Mouse (Mus musculus) thymus, postnatal 25 days (tissue): ENCODE data around the gene Adck2.

Experiments used
- DNase-seq: peaks from one replicate; pipeline ENCODE4 v3.0.0; 2022

Adck2 gene

DNA sequence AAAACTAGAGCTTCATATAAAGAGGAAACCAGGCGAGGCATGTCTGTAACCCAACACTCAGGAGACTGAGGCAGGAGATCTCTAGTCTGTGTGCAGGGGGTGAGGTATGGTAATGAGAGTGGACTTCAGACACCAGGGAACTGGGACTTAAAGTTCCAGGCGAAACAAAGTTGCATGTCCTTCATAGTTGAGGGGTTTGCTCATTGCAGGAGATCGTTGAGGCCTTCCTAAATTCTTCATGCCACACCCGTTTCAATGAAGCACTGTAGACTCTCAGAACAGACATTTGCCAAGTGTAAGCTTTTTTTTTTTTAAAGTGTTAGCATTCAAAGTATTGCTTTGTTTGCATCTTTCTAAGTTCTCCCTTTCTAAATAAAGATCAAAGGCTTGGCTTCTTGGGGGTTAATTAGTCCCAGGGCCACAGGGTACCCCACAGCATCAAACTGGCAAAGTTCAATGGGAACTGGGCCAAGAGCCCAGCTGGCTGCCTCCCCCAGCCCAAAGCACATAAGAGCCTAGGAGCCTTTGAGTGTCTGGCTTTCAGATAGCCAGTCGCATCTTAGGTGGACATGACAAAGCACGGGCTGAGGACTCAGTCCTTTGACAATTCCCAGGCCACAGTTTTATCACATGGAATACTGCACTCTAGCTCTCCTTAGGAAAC, 14.3 kb upstream of the Adck2 start:
- no peak for DNase-seq

DNA sequence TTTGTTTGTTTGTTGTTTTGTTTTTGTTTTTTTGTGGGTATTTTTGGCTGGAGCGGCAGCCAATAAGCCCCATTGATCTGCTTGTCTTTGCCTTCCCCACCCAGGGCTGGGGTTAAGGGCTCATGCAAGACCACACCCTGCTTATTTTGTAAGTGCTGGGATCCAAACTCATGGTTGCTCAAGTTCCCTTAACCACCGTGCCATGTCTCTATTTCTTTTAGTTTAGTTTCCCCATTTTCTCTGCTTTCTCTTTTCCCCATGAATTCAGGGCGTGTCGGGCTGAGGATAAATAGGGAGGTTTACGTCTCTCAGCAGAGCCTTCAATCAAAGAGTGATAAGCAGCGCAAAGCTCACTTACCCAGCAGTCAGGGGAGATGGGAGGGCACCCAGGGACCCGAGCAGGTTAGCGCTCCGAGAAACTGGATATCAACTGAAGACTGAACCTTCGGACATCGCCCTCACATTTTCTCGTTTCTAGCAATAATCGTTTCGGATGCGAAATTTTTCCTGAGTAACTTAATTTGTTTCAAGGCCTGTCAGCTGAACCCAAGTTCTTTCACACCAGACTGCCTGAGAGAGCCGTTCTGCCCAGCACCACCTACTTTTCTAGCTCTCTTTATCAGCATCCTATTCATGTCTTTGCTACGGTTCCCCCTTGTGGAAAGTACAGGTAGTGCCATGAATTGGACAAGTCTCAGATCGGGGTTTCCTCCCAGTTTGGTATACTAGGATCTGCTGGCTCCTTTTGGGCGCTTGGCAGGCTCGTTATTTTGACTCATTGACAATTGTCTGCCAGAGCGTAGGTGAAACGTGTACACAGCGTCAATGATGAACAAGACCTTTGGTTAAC, 11.3 kb upstream of the Adck2 start:
- DNase-seq, result peak; percentile 75

DNA sequence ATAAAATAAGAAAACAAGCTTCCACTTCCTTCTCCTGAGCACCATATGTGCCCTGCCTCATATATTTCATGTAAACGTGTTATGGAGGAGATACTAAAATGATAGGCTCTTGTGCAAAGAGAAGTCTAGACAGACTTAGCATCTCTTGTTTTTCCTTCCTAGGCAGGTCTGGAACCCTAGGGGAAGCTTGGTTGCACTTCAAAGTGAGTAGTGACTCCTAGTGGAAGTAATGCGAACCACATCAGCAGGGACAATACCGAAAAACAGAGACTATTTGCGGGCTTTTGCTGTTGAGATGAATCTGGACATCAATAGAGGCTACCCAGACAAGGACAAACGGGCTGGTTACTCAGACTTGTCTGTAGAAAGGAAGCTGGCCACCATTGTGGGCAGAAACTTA, 6.1 kb upstream of the Adck2 start:
- DNase-seq, result peak; percentile 19

DNA sequence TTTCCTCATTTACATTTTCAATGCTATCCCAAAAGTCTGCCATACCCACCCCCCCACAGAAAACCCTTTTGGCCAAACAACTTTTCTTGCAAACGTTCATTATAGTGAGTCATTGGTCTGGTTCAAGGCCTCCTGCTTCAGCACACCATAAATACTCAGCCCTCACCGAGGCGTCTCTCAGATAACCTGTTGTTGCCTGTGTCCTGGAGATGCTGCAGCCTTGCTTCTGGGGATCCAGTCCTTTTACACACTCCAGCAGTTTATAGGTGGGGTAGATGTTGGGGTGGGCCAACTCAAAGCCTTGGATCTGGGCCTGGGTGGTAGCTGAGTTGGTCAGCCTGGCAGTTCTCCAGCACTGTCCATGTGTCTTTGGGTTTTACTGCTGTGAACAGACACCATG, 3.2 kb upstream of the Adck2 start:
- no peak for DNase-seq

DNA sequence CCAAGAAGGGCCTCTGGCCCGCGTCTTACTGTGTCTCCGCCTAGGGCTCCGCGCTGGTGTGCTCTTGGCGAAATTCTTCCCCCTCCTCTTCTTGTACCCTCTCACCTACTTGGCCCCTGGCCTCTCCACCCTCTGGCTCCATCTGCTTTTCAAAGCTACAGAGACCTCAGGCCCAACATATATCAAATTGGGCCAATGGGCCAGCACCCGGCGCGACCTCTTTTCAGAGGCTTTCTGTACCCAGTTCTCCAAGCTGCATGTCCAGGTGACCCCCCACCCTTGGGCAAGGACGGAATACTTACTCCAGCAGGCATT, 839 bp downstream of the Adck2 start:
- peak; percentile 6 for DNase-seq

DNA sequence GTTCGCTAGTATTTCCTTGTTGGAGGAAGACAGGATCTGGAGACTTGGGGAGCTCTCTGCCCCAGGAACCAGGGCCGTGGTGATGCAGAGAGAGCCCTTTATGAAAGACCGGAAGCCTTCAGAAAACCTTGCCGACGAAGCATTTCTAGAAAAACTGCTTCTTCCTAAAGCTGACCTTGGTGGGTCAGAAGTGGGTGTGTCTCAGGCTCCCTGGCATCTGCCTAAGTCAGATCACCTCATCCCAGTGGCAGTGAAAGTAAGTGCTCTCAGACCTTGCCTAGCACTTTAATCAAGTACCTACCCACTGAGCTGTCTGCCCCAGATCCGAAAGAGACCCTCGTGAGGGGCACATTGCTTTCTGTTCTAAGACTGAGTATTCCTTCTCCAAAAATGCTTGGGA, 1.3 kb downstream of the Adck2 start:
- DNase-seq, result no peak

DNA sequence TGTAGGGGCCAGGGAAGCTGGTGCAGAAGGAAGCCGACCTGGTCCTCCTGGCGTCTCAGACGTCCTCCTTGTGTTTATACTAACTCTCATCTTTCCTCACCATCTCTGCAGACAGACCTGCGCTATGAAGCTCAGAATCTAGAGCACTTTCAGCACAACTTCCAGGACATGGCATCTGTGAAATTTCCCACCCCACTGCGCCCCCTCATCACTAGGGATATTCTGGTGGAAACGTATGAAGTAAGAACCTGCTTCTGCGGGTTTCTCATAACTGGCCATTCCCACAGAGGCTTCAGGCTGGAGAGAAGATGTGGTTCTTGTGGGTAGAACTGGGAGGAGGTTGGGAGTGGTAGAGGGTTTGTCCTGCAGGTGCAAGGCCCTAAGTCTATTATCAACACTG, 5.9 kb downstream of the Adck2 start:
- DNase-seq, result no peak

DNA sequence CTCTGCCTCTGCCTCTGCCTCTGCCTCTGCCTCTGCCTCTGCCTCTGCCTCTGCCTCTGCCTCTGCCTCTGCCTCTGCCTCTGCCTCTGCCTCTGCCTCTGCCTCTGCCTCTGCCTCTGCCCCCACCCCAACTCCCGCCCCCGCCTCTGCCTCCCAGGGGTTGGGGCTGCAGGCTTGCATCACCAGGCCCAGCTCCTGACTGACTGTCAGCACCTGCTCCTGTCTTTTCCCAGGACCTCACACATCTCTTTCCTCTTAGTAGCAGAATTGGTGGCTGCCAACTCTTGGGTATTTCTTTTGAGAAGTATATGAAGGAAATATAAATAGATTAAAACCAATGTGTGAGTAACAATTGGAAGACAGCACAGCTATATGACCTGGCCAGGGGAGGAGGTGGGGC, 6.9 kb downstream of the Adck2 start:
- no peak for DNase-seq

DNA sequence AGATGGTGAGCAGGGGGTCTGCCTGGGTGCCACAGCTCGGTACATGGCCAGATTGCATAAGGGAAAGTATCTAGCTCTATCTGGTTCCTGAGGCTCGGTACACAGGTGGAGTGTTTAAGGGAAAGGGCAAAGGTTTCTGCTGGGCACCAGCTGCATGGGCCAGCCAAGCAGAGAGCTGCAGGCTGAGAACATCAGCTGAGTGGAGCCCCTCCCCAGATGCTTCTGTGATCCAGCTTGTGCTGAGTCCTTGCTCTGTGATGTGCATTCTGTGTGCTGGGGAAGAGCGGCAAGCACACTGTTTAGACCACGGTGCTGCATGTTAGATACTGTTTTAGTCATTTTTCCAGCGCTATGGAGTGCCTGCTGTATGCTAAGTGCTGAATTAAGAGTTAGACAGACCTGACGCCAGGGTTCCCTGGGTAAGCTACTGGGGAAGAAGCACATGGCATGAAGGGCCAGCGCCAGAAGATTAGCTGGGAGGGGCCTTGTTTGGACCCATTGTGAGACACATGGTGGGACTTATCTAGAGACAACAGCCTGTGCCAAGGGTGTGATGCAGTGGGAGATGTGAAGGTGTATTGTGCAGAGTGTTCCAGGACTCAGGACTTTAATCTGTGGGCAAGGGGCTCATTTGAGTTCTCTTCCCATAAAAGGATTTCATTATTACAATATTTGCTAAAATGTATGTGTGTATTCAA, 7.6 kb downstream of the Adck2 start:
- DNase-seq, result no peak

DNA sequence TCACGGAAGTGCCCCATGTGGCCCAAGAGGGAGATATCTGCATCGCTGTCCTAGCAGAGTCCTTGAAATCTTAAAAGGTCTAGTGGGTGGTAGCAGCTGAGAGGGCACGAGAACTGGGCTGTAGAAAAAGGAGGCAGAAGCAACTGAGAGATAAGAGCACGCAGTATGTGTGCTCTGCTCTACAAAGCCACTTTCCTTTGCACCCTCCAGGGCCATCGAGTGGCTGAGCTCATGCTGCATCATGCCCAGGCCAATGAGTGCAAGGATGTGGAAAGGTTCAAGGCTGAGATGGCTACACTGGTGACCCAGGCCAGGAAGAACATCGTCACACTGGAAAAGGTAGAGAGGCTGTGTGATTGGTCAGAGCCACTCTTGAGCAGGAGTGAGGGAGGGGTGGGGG, 11.8 kb downstream of the Adck2 start, which contains the start of gene Gm42420:
Gm42420 (plus strand) TSS at position 237 of the 400 bp plus-strand sequence.
- no peak for DNase-seq

DNA sequence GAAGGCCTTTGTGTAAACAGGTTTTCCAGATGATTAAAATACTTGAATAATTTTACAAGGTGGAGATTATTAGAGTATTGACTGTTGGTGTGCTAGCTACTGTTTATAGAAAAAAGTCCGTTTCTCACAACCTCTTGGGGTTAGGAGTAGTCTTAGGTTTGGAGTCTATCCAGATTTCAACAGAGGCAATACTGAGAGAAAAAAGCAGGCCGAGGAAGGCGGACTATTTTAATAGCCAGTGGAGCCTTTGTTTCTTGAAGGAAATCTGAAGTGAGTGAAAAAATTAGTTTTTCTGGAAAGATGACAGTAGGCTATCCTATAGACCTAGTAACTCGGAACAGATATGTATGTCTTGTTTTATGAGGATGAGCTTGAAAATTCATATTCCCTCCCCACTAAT, 17.8 kb downstream of the Adck2 start:
- no peak for DNase-seq

DNA sequence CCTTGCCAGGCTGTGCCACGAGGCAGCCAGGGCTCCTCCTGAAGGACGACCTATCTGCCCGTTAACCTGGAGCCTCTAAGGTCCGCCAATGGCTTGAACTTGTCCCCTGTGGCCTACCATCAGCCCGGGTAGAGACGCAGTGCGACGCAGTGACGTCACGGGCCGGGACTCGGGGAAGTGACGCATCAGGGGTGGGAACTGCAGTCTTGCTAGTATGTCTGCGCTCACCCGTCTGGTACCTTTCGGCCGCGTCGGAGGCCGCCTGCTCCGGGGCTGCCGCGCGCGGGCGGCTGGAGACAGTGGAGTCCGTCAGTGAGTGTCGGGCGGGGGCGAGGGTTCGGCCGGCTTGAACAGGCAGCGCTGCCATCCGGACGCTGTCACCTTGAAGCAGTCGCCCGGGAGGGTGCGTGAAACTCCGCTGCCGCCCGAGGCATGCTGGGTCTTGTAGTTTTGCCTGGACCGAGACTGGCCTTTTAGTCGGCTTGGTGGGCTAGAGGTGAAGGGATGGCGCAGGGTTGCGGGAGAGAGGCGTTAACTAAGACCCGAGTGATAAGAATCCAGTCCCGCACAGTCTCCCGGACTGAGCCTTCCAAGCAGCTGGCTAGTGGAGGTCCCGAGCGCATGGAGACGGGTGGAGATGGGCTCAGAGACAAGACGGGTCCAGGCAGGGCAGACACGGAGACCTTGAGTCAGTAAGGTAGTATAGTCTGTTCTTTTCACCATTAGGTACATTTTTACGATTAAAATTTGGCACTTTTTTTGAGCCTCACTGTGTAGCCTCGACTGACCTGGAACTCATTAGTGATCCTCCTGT, 18.9 kb downstream of the Adck2 start, which contains the start of gene Ndufb2:
Ndufb2 (plus strand) TSS at position 174 of the 814 bp plus-strand sequence.
- peak; percentile 94 for DNase-seq

DNA sequence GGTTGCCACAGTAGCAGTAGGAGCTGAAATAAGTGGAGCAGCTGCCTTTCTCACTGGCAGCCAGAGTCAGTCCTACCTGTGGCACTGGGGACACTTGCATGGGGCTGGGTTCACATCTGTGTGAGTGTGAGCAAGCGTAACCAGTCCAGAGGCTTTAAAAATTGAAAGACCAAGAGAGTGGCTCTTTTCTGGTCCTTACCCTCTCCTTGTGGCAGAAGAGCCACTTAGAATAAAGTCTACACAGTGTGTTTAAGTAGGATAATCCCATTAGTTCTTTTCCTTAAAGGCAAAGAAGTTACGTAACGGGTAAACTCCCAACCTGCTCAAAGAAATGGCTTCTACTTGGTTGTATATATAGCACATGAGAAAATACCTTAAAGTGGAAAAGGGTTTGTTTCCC, 27.2 kb downstream of the Adck2 start:
- DNase-seq, result no peak

DNA sequence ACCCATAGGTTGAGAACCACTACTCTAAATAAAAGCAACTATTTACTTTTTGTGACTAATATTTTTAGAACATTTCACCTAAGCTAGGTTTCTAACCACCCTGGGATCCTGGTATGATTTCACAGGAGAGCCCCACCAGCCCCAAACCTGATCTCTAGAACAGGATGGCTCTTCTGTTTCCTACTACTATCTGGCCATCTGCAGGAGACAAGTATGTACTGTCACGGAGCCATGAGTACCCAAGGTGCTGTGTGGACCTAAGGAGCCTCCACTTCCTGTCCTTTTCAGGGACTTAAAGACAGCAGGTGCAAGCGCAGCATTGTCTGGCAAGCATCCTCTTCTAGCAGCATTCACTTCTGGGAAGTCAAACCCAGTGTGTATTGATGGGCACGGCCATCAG, 28.2 kb downstream of the Adck2 start:
- no peak for DNase-seq

DNA sequence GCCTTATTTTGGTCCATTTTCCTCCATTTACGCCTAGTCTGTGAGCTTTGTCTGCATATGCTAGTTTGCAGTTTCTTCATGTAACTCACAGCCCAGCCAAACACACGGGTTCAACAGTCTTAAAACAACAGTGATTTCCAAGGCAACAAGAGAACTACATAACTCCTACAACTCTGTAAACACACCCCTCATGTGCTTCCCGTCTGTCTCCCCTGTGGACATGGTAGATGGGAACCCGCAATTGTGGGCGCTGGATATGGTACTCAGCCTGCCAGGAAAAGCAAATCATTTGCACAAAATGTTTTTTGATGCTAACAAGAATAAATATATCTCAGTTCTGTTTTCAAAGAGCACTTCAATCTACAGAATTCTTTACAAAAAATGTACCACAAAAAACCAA, 30.9 kb downstream of the Adck2 start:
- no peak for DNase-seq

DNA sequence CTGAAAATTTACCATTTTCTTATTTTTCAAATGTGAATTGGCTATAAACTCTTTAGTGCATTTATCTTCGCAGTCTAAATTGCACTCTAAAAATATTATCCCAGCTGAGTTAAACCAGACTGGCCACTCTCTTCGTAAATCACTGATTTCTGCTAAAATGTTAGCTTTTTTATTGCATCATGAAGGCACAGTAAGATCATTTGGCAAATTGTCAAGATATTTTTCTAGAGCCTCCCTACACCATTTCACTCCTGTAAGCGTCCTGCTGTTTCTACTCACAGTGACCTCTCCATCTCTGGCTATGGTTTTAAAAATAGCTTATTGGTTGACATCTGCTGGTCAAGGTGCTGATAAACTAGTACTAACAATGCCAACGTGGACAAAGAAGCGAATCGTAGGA, 32.4 kb downstream of the Adck2 start:
- DNase-seq, result no peak

DNA sequence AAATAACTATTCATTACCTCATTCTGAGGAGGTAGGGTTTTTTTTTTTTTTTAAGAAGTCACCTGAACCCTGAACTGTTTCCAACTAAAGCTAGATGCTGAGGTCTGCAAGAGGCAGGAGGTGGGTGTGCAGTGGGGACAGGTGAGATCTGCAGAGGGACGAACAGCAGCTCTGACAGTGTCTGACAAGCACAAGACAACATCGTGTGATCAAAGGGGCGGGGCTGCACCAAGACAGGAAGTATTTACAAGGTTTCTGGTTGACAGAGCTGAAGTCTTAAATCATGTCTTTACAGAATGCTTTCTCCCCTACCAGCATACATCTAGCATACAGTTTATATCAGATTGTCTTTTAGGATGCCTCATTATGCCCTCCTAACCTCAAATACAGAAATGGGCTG, 33.2 kb downstream of the Adck2 start:
- peak; percentile 37 for DNase-seq

DNA sequence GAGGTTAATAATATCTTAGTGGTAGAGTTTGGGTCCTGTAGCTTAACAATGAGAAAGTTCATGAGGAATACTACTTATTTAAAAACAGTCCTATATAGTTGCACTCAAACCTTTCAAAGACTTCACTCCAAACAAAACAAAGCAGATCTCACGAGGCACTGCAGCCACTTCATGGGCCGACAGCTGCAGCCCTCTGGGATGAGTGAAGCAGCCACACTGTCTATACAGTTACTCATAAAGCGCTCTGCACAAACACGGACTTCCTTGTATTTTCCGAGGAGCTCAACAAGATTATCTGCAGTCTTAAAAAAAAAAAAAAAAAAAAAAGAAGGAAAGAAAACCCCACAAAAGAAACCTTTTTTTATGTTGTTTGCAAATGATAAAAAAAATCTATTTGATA, 33.7 kb downstream of the Adck2 start:
- no peak for DNase-seq

DNA sequence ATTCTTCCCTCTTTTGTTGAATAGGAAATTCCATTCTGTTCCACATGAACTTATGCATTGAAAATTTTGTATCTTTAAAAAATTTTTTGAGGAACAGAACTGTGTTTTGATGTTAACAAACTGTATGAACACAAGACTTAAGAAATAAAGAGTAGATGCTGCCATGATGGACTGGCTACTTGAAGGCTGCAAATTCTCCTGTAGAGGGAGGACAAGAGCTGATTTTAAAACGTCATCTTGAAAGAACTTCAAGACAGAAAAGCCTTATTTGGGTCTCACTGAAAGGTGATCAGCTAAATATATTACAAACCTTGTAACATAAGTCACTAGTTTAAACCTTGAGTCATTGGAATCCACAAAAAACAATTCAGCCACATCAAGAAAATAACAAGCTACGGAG, 36.5 kb downstream of the Adck2 start:
- DNase-seq, result no peak

DNA sequence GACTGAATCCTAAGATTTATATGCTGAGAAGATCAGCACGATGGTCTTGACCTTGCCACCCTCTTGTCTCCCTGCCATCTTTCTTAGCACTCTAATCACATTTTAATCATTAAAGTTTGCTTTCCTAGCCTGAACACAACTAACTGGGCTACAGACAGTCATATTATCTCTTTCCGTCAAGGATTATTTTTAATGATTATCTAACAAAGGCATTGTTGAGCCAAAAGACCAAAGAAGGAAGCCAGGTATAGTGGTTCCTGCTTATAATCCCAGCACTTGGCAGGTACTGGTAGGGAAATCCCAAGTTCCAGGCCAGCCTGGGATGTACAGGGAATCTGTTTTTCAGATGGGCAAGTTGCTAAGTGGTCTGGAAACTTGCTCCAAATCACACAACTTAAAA, 37.6 kb downstream of the Adck2 start:
- DNase-seq, result no peak
